Comparison of ENCODE assay signal across 9 mouse cellular contexts in the genomic region with DNA sequence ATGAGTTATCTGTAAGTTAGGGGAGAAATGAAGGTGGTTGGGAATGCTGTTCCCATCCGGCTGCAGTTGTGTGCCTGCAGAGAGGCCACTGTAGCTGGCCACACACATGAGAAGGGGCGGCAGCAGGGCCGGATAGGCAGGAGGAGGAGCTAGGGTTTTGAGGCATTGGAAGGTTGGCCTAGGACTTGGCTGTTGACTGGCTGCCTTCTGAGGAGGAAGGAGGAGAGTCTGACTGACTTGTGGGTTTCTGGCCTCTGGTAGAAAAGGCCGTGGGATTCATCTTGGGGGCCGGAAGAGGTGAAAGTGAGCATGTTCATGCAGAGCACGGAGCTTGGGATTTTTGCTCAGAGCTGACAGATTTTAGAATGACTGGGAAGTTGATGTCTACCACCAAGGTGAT. TPM values are rescaled to one million over a fixed set of nuclear protein-coding genes. Genes with fewer than 3 reads are reported as not detected.
DNase-seq lines count a peak whose midpoint lies in the region; ATAC-seq lines count a peak whose summit lies in the region.
"Had no signal": no experiment of that assay in that cellular context is flagged by ENCODE, and none has a peak within 500 bp of the region (broad histone marks: within the 10 kb centered on the region; RNA-seq: fewer than 3 reads in every experiment).

No protein-coding gene starts in this region.

- H3K36me3 ChIP-seq in stomach, embryonic 14.5 days (ENCODE audit: control insufficient read depth, insufficient read depth, low read length): peaks cover 7% of the 10 kb centered on the region; the same call in 1 of the 2 replicates
- H3K36me3 ChIP-seq in forebrain, embryonic 10.5 days (replicated peaks): peaks cover 70% of the 10 kb centered on the region

- 73% methylated on average over 6 of the region's 6 CpGs for WGBS in stomach, embryonic 14.5 days
- WGBS in forebrain, embryonic 10.5 days: 70% methylated on average over 6 of the region's 6 CpGs

- H3K27ac ChIP-seq in stomach, embryonic 14.5 days (ENCODE audit: low read length): no peak overlapping the region
- H3K27ac ChIP-seq in forebrain, embryonic 10.5 days: no peak overlapping the region
- H3K27ac ChIP-seq: neural tube, embryonic 12.5 days had no signal

- H3K4me2 ChIP-seq in stomach, embryonic 14.5 days (replicated peaks; ENCODE audit: low read depth, low read length): no peak overlapping the region
- H3K4me2 ChIP-seq: neural tube, embryonic 12.5 days had no signal

- no peaks in the 10 kb centered on the region for H3K27me3 ChIP-seq in stomach, embryonic 14.5 days (ENCODE audit: control insufficient read depth, insufficient read depth, low read length)
- H3K27me3 ChIP-seq in forebrain, embryonic 10.5 days (ENCODE audit: poor library complexity, severe bottlenecking): no peaks in the 10 kb centered on the region
- H3K27me3 ChIP-seq: neural tube, embryonic 12.5 days had no signal

- H3K9me3 ChIP-seq in stomach, embryonic 14.5 days (ENCODE audit: control insufficient read depth, low read depth, low read length): no peaks in the 10 kb centered on the region
- no peaks in the 10 kb centered on the region for H3K9me3 ChIP-seq in forebrain, embryonic 10.5 days
- H3K9me3 ChIP-seq: neural tube, embryonic 12.5 days had no signal

- ATAC-seq in granulocyte monocyte progenitor cell, adult 5-6 weeks (replicated peaks; ENCODE audit: poor library complexity, severe bottlenecking): peak; percentile 86
- ATAC-seq in stomach, embryonic 14.5 days (ENCODE audit: insufficient number of reproducible peaks, insufficient read depth, low FRiP score, low read depth): 0 out of 2 replicates have a peak, but pooled peaks have one; percentile 35
- ATAC-seq in frontal cortex, adult (ENCODE audit: low TSS enrichment): no peak

- no peak overlapping the region for H3K4me3 ChIP-seq in stomach, embryonic 14.5 days (ENCODE audit: low read depth, low read length)
- H3K4me3 ChIP-seq in forebrain, embryonic 10.5 days: no peak overlapping the region
- H3K4me3 ChIP-seq: neural tube, embryonic 12.5 days had no signal

- H3K9ac ChIP-seq in stomach, embryonic 14.5 days (replicated peaks; ENCODE audit: low read depth, low read length): no peak overlapping the region
- H3K9ac ChIP-seq: neural tube, embryonic 12.5 days had no signal

- H3K4me1 ChIP-seq in stomach, embryonic 14.5 days (ENCODE audit: control insufficient read depth, insufficient read depth, low read length): peaks cover under 1% of the 10 kb centered on the region; the same call in 1 of the 2 replicates
- 0 out of 2 replicates have a peak, but pooled peaks cover 4% of the 10 kb centered on the region for H3K4me1 ChIP-seq in forebrain, embryonic 10.5 days

- peak; percentile 45 for DNase-seq in gastrocnemius, postnatal 25 days
- DNase-seq in gastrocnemius, postnatal 36 days: no peak
- peak; percentile 61 for DNase-seq in kidney, postnatal 10 days
- no peak for DNase-seq in forebrain, embryonic 10.5 days (ENCODE audit: extremely low spot score, low spot score)
- DNase-seq in cerebellum, adult 9-10 months: no peak

- intact Hi-C loops in gastrocnemius, postnatal 36 days (cut with DNase I): no loop called here

RNA-seq across cellular contexts. Expression of a gene that starts 32.1 kb away (rescaled TPM):
- 10 to 100 TPM; 19.8 to 23.9 TPM for total RNA-seq in gastrocnemius, postnatal 25 days (2021)
- total RNA-seq in gastrocnemius, postnatal 36 days (2021): 10 to 100 TPM; 21.3 to 25.4 TPM
- total RNA-seq in granulocyte monocyte progenitor cell, adult 5-6 weeks (2014; fragmentation: Nextera tagmentation): 32.6 and 53.3 TPM in 2 replicates
- 38.8 and 72.7 TPM in 2 replicates for total RNA-seq in granulocyte monocyte progenitor cell, adult 5-6 weeks (2017)
- 12.1 and 12.6 TPM in 2 replicates for polyA plus RNA-seq in stomach, embryonic 14.5 days (2014; fragmentation: Nextera tagmentation; extraction: Ambion mirVana)
- polyA plus RNA-seq in forebrain, embryonic 10.5 days (2016; fragmentation: Nextera tagmentation; extraction: Ambion mirVana): 19.6 and 21.2 TPM in 2 replicates

Comparison
In these comparisons a context has a peak if more than half of its experiments do, and no peak if none do; other contexts are left out.
1. DNase-seq: peak in gastrocnemius, postnatal 25 days (single experiment) and kidney, postnatal 10 days (single experiment); none in gastrocnemius, postnatal 36 days (0 of 2), forebrain, embryonic 10.5 days (single experiment) and cerebellum, adult 9-10 months (single experiment).